Mouse (Mus musculus) heart, embryonic 14.5 days (tissue): ENCODE measurements around the gene Mad2l2. TPM values are rescaled to one million over a fixed set of nuclear protein-coding genes. Genes with fewer than 3 reads are reported as not detected.

Experiments used
- ATAC-seq: fragments of 200-750 bp; cut with Nextera tagmentation; 2 replicates; pipeline ENCODE4 v1.8.0; 2017; ENCODE audit warnings: low read depth, moderate TSS enrichment; ENCODE audit not compliant: insufficient number of reproducible peaks, insufficient read depth, low FRiP score
- H3K27ac ChIP-seq, 2 experiments: fragments of 200-500 bp in 1 of 2; fragments of 300-500 bp in 1 of 2; sonication (generic) in 1 of 2; replicated peaks in 1 of 2; 2 replicates each; pipeline ENCODE4 v1.5.1; 2012 to 2014; ENCODE audit warnings: low read depth in 2 of 2, low read length in 2 of 2, control low read depth in 1 of 2, mild to moderate bottlenecking in 1 of 2, mixed read lengths in 1 of 2; ENCODE audit not compliant: control insufficient read depth in 1 of 2, insufficient read depth in 1 of 2
- H3K27me3 ChIP-seq: fragments of 300-500 bp; sonication (generic); 2 replicates; pipeline ENCODE4 v1.6.1; 2014; ENCODE audit warnings: mild to moderate bottlenecking, low read length, control low read depth; ENCODE audit not compliant: control insufficient read depth, insufficient read depth
- H3K36me3 ChIP-seq: fragments of 300-500 bp; sonication (generic); 2 replicates; pipeline ENCODE4 v1.6.1; 2014; ENCODE audit warnings: mild to moderate bottlenecking, control low read depth, low read length, mixed read lengths; ENCODE audit not compliant: control insufficient read depth, insufficient read depth
- H3K4me1 ChIP-seq, 2 experiments: fragments of 200-500 bp in 1 of 2; fragments of 300-500 bp in 1 of 2; sonication (generic) in 1 of 2; 2 replicates each; pipeline ENCODE4 v1.6.1; 2012 to 2014; ENCODE audit warnings: low read length in 2 of 2, control low read depth in 1 of 2, mixed read lengths in 1 of 2; ENCODE audit not compliant: control insufficient read depth in 2 of 2, insufficient read depth in 2 of 2
- H3K4me2 ChIP-seq: fragments of 300-500 bp; sonication (generic); 2 replicates; pipeline ENCODE4 v1.6.1; 2014; ENCODE audit warnings: mild to moderate bottlenecking, low read length
- H3K4me3 ChIP-seq, 2 experiments: fragments of 200-500 bp in 1 of 2; fragments of 300-500 bp in 1 of 2; sonication (generic) in 1 of 2; 2 replicates each; pipeline ENCODE4 v1.5.1; 2012 to 2014; ENCODE audit warnings: low read length in 2 of 2, mild to moderate bottlenecking in 2 of 2, control low read depth in 1 of 2, low read depth in 1 of 2, moderate library complexity in 1 of 2; ENCODE audit not compliant: control insufficient read depth in 1 of 2, insufficient read depth in 1 of 2
- H3K9ac ChIP-seq: fragments of 300-500 bp; sonication (generic); 2 replicates; pipeline ENCODE4 v1.6.1; 2014; ENCODE audit warnings: mild to moderate bottlenecking, low read length
- H3K9me3 ChIP-seq: fragments of 300-500 bp; sonication (generic); 2 replicates; pipeline ENCODE4 v1.6.1; 2016; ENCODE audit warnings: low read length, control low read depth; ENCODE audit not compliant: control insufficient read depth
- WGBS: fragments of 180-500 bp; shearing (Covaris S2); extraction: QIAGEN DNeasy Blood & Tissue Kit; methylation state at CpG from one replicate; pipeline ENCODE4 v1.1.7; 2014; 5-methylcytosine and 5-hydroxymethylcytosine counted together
- polyA plus RNA-seq: library from polyadenylated mRNA; unstranded; fragments of >200 nt; fragmentation: Nextera tagmentation; extraction: Ambion mirVana; gene quantifications from 2 replicates; pipeline ENCODE4 v1.2.1, GENCODE M21; 2014

Gene Mad2l2
- polyA plus RNA-seq, 1 experiment from 2014 or later = 40.9 TPM

GRCm38 (mm10) chr4:148085907-148086305 lies 44.3 kb upstream of the Mad2l2 start:
- H3K27me3 ChIP-seq = no peaks in the 10 kb centered on the region
- no peaks in the 10 kb centered on the region for H3K9me3 ChIP-seq
- H3K27ac ChIP-seq = no peak overlapping the region
- H3K4me3 ChIP-seq = no peak overlapping the region
- peaks cover 26 to 41% of the 10 kb centered on the region in 2 experiments for H3K4me1 ChIP-seq
- 77% methylated on average over 3 of the region's 3 CpGs for WGBS
- no peak overlapping the region for H3K4me2 ChIP-seq
- no peak for ATAC-seq
- H3K9ac ChIP-seq = no peak overlapping the region
- H3K36me3 ChIP-seq = peaks cover 13% of the 10 kb centered on the region

GRCm38 (mm10) chr4:148087091-148087906 lies 42.9 kb upstream of the Mad2l2 start:
- no peaks in the 10 kb centered on the region for H3K27me3 ChIP-seq
- H3K9ac ChIP-seq = peak overlapping the region; percentile 94
- no peaks in the 10 kb centered on the region for H3K36me3 ChIP-seq
- 2% methylated on average over 30 of the region's 30 CpGs for WGBS
- no peaks in the 10 kb centered on the region for H3K9me3 ChIP-seq
- peak overlapping the region; percentile 60 to 81 for H3K27ac ChIP-seq
- H3K4me1 ChIP-seq = peaks cover 26 to 41% of the 10 kb centered on the region in 2 experiments
- peak; percentile 43 for ATAC-seq
- peak overlapping the region; percentile 84 for H3K4me2 ChIP-seq
- H3K4me3 ChIP-seq = peak overlapping the region; percentile 66 to 87

- ATAC-seq = peak; percentile 84
Measured at GRCm38 (mm10) chr4:148087907-148088527, 42.2 kb upstream of the Mad2l2 start, which contains the start of gene Agtrap. Gene Agtrap, minus strand, starts transcription at chr4:148088031.

GRCm38 (mm10) chr4:148089166-148089565 lies 41.0 kb upstream of the Mad2l2 start:
- Histone ChIP-seq H3K4me3 (no peak overlapping the region), H3K4me1 (peaks cover 15 to 24% of the 10 kb centered on the region in 2 experiments), H3K9ac (no peak overlapping the region), H3K4me2 (no peak overlapping the region), H3K27ac (no peak overlapping the region), H3K27me3 (no peaks in the 10 kb centered on the region), H3K9me3 (no peaks in the 10 kb centered on the region), H3K36me3 (no peaks in the 10 kb centered on the region)
- ATAC-seq = no peak
- 61% methylated on average over 4 of the region's 4 CpGs for WGBS

More at GRCm38 (mm10) chr4:148087907-148088527, 42.2 kb upstream of the Mad2l2 start, which contains the start of gene Agtrap:
- Histone ChIP-seq H3K36me3 (no peaks in the 10 kb centered on the region), H3K4me1 (peaks cover 23 to 36% of the 10 kb centered on the region in 2 experiments), H3K4me3 (peak within 1 kb of the TSS; percentile 66 to 87), H3K27me3 (no peaks in the 10 kb centered on the region), H3K4me2 (peak within 1 kb of the TSS; percentile 84), H3K27ac (peak within 1 kb of the TSS; percentile 60 to 81), H3K9me3 (no peaks in the 10 kb centered on the region), H3K9ac (peak within 1 kb of the TSS; percentile 94)
- WGBS = 6% methylated on average over 33 of the region's 34 CpGs

- ATAC-seq = no peak
- no peak overlapping the region for H3K4me2 ChIP-seq
- no peak overlapping the region for H3K27ac ChIP-seq
- no peaks in the 10 kb centered on the region for H3K36me3 ChIP-seq
- no peaks in the 10 kb centered on the region for H3K9me3 ChIP-seq
- 88% methylated on average over 1 of the region's 1 CpGs for WGBS
- no peaks in the 10 kb centered on the region for H3K27me3 ChIP-seq
- no peak overlapping the region for H3K9ac ChIP-seq
- H3K4me3 ChIP-seq = no peak overlapping the region
- H3K4me1 ChIP-seq = peaks cover 8 to 13% of the 10 kb centered on the region in 2 experiments
Measured at GRCm38 (mm10) chr4:148091181-148091580, 39.0 kb upstream of the Mad2l2 start.

- no peak for ATAC-seq
- Histone ChIP-seq H3K27me3 (no peaks in the 10 kb centered on the region), H3K4me2 (no peak overlapping the region), H3K4me3 (no peak overlapping the region), H3K27ac (no peak overlapping the region), H3K9ac (no peak overlapping the region), H3K4me1 (peaks cover 0 to 4% of the 10 kb centered on the region in 2 experiments; a peak in 2 of 4 replicates), H3K9me3 (no peaks in the 10 kb centered on the region), H3K36me3 (no peaks in the 10 kb centered on the region)
- WGBS = 79% methylated on average over 11 of the region's 11 CpGs
Measured at GRCm38 (mm10) chr4:148092551-148093271, 37.5 kb upstream of the Mad2l2 start.

GRCm38 (mm10) chr4:148094161-148094560 lies 36.0 kb upstream of the Mad2l2 start:
- H3K27ac ChIP-seq = no peak overlapping the region
- WGBS = 83% methylated on average over 5 of the region's 5 CpGs
- no peak overlapping the region for H3K9ac ChIP-seq
- no peak overlapping the region for H3K4me2 ChIP-seq
- no peak overlapping the region for H3K4me3 ChIP-seq
- no peaks in the 10 kb centered on the region for H3K27me3 ChIP-seq
- ATAC-seq = no peak
- no peaks in the 10 kb centered on the region for H3K9me3 ChIP-seq
- no peaks in the 10 kb centered on the region for H3K36me3 ChIP-seq
- no peaks in the 10 kb centered on the region for H3K4me1 ChIP-seq
